ENCODE assay signal across 21 mouse cellular contexts in the genomic region with DNA sequence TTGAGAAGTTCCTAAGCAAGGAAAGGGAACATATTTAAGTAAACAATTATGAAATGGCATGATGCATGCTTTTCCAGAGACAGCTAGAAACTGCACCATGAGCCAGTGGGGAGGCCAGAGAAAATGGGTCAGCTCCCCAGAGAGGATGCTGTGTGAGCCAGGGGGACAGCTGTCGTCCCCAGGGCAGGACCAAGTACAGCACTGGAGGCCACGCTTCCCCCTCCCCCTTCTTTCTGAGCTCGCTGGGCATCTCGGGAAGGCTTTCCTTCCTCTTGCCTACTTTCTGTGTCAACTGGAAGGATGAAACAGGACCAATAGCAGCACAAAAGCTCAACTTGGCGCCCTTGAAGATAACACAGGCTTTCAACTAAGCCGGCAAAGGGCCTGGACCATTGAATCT. TPM values are rescaled to one million over a fixed set of nuclear protein-coding genes. Genes with fewer than 3 reads are reported as not detected.
DNase-seq lines count a peak whose midpoint lies in the region; ATAC-seq and TF ChIP-seq lines count a peak whose summit lies in the region.
"Had no signal": no experiment of that assay in that cellular context is flagged by ENCODE, and none has a peak within 500 bp of the region (broad histone marks: within the 10 kb centered on the region; RNA-seq: fewer than 3 reads in every experiment).

No protein-coding gene starts in this region.

- intact Hi-C loops in gastrocnemius, adult 2 months (cut with DNase I): no loop called here

- H3K27ac ChIP-seq in gastrocnemius, adult 2 months: no peak overlapping the region
- no peak overlapping the region for H3K27ac ChIP-seq in hindbrain, embryonic 11.5 days (ENCODE audit: low read depth, low read length)
- H3K27ac ChIP-seq: hindbrain, embryonic 10.5 days; midbrain, embryonic 12.5 days had no signal

- no peak overlapping the region for H3K9ac ChIP-seq in hindbrain, embryonic 11.5 days (ENCODE audit: low read depth, low read length)
- H3K9ac ChIP-seq: midbrain, embryonic 12.5 days had no signal

- no peak for ATAC-seq in hindbrain, embryonic 11.5 days (ENCODE audit: low FRiP score)
- ATAC-seq: forebrain, embryonic 14.5 days; lung, postnatal 0 days had no signal

- H3K9me3 ChIP-seq in hindbrain, embryonic 11.5 days (ENCODE audit: control insufficient read depth, low read length): no peaks in the 10 kb centered on the region
- H3K9me3 ChIP-seq: midbrain, embryonic 12.5 days had no signal

- H3K27me3 ChIP-seq in hindbrain, embryonic 11.5 days (ENCODE audit: control insufficient read depth, insufficient read depth, low read length): no peaks in the 10 kb centered on the region
- H3K27me3 ChIP-seq: midbrain, embryonic 12.5 days had no signal

- TF ChIP-seq CTCF in gastrocnemius, adult 2 months (IDR thresholded peaks at IDR 0.05): no peak

- H3K4me2 ChIP-seq in hindbrain, embryonic 11.5 days (replicated peaks; ENCODE audit: low read depth, low read length): no peak overlapping the region
- H3K4me2 ChIP-seq: liver, embryonic 11.5 days; midbrain, embryonic 12.5 days had no signal

- peak; percentile 40 for DNase-seq in gastrocnemius, adult 2 months
- DNase-seq in gastrocnemius, postnatal 10 days: no peak
- DNase-seq in lung, postnatal 10 days: peak; percentile 42
- DNase-seq in lung, postnatal 14 days: no peak
- DNase-seq in heart, postnatal 4 days: peak; percentile 30
- no peak for DNase-seq in hindbrain, embryonic 11.5 days (ENCODE audit: low spot score)
- DNase-seq in urinary bladder, postnatal 25 days (ENCODE audit: low spot score): no peak
- DNase-seq: B cell, adult 2 months; cerebellum, adult 18-20 months; kidney, adult 11 months; left cerebral cortex, postnatal 4 days; right cerebral cortex, adult 18-20 months; thymus, postnatal 36 days had no signal

- H3K36me3 ChIP-seq in hindbrain, embryonic 11.5 days (ENCODE audit: control insufficient read depth, insufficient read depth, low read length): no peaks in the 10 kb centered on the region
- H3K36me3 ChIP-seq: hindbrain, embryonic 10.5 days; midbrain, embryonic 12.5 days had no signal

- no peaks in the 10 kb centered on the region for H3K4me1 ChIP-seq in hindbrain, embryonic 11.5 days (replicated peaks; ENCODE audit: control insufficient read depth, insufficient read depth, low read length)
- H3K4me1 ChIP-seq: midbrain, embryonic 12.5 days had no signal

- WGBS in hindbrain, embryonic 11.5 days: 48% methylated on average over 6 of the region's 6 CpGs

- H3K4me3 ChIP-seq in gastrocnemius, adult 2 months: no peak overlapping the region
- no peak overlapping the region for H3K4me3 ChIP-seq in hindbrain, embryonic 11.5 days (ENCODE audit: low read depth, low read length)
- H3K4me3 ChIP-seq: hindbrain, embryonic 10.5 days; midbrain, embryonic 12.5 days; myocyte had no signal

RNA-seq across cellular contexts. Expression of a gene that starts 13.0 kb away (rescaled TPM):
- 1 to 10 TPM in 1 of 2 experiments, under 1 TPM in 1; 0.86 to 1.2 TPM for total RNA-seq in gastrocnemius, adult 2 months (2021)
- total RNA-seq in gastrocnemius, postnatal 10 days (2021): 1 to 10 TPM in 1 of 2 experiments, under 1 TPM in 1; 0.31 to 1.8 TPM
- under 1 TPM; 0.27 to 0.55 TPM for total RNA-seq in heart, postnatal 4 days (2021)
- 0.33 and 0.36 TPM in 2 replicates for polyA plus RNA-seq in hindbrain, embryonic 11.5 days (2014; fragmentation: Nextera tagmentation; extraction: Ambion mirVana)

RNA-seq across cellular contexts. Expression of a gene that starts 21.7 kb away (rescaled TPM):
- total RNA-seq in gastrocnemius, adult 2 months (2021): not detected
- total RNA-seq in gastrocnemius, postnatal 10 days (2021): under 1 TPM in 1 of 2 experiments, not detected in 1; 0.38 TPM
- total RNA-seq in heart, postnatal 4 days (2021): not detected
- polyA plus RNA-seq in hindbrain, embryonic 11.5 days (2014; fragmentation: Nextera tagmentation; extraction: Ambion mirVana): 0.10 TPM in 1 of 2 replicates, not detected in the other
- total RNA-seq: ES-E14; neutrophil, adult 5-6 weeks had no signal
- polyA plus RNA-seq: hindbrain, embryonic 10.5 days; liver, embryonic 11.5 days; lung, postnatal 0 days had no signal

Comparison
In these comparisons a context has a peak if more than half of its experiments do, and no peak if none do; other contexts are left out.
1. DNase-seq: peak in gastrocnemius, adult 2 months (single experiment), lung, postnatal 10 days (single experiment) and heart, postnatal 4 days (single experiment); none in gastrocnemius, postnatal 10 days (single experiment), lung, postnatal 14 days (single experiment), hindbrain, embryonic 11.5 days (single experiment) and urinary bladder, postnatal 25 days (single experiment).